Mouse (Mus musculus): Measurements from ENCODE around the gene Hist1h2ah. TPM values are rescaled to one million over a fixed set of nuclear protein-coding genes. Genes with fewer than 3 reads are reported as not detected.

Hist1h2ah gene
- polyA plus RNA-seq, 1 experiment from 2014 or later, result 6.8 TPM

- no peaks in the 10 kb centered on the region for H3K36me3 ChIP-seq (ENCODE audit: control insufficient read depth, insufficient read depth, low read length)
- ATAC-seq (ENCODE audit: insufficient number of reproducible peaks, insufficient read depth, low FRiP score, low read depth), result no peak
- peaks cover 56% of the 10 kb centered on the region for H3K27me3 ChIP-seq (ENCODE audit: control insufficient read depth, insufficient read depth, low read length)
- H3K4me1 ChIP-seq (ENCODE audit: control insufficient read depth in 2 of 2, insufficient read depth in 2 of 2, low read length in 2 of 2), result peaks cover 7 to 18% of the 10 kb centered on the region in 2 experiments; a peak in 3 of 4 replicates
- peak overlapping the region; percentile 44 to 49 for H3K4me3 ChIP-seq (ENCODE audit: control insufficient read depth in 1 of 2, insufficient read depth in 1 of 2, low read depth in 1 of 2, low read length in 2 of 2)
- H3K4me2 ChIP-seq (ENCODE audit: low read length), result peak overlapping the region; percentile 77
- no peaks in the 10 kb centered on the region for H3K9me3 ChIP-seq (ENCODE audit: control insufficient read depth, low read length)
- WGBS, result 1% methylated on average over 13 of the region's 13 CpGs
- H3K27ac ChIP-seq (replicated peaks in 1 of 2; ENCODE audit: control insufficient read depth in 1 of 2, insufficient read depth in 1 of 2, low read depth in 2 of 2, low read length in 2 of 2), result no peak overlapping the region
- H3K9ac ChIP-seq (ENCODE audit: low read length), result no peak overlapping the region
Observed at GRCm38 (mm10) chr13:21996840-21997185, 38.6 kb downstream of the Hist1h2ah start.

DNA sequence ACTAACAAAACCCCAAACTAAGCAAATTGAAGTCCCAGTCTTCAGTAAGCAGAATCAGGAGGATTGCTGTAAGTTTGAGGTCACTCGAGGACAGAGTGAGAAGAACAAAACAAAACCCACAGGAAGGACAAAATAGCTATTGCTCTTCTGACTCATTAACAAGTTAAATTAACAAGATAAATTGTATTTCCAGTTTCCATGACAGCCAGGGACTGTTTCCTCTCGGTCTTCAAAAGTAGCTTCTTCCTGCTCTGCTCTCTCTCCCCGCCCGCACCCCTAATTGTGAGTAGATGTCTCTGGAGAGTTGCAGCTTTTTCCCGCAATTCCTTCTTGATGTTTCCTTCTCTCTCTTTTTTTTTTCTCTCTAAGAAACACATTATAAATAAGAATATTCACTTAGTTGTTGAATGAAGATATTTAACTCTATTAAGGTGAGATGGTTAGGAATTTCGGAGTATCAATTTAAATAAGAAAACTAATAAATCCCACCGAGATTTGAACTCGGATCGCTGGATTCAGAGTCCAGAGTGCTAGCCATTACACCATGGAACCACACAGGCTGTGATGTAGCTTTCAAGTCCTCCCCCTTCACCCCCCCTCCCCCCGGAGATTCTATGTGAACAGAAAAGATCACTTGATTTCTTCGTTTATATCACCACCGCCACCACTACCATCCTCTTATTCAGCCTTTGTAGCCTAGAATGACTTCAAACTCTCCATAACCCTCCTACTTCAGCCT is 39.1 kb downstream of the Hist1h2ah start:
- Histone ChIP-seq H3K27me3 (ENCODE audit: control insufficient read depth, insufficient read depth, low read length) (peaks cover 51% of the 10 kb centered on the region), H3K4me2 (ENCODE audit: low read length) (peak overlapping the region; percentile 77), H3K36me3 (ENCODE audit: control insufficient read depth, insufficient read depth, low read length) (no peaks in the 10 kb centered on the region), H3K27ac (replicated peaks in 1 of 2; ENCODE audit: control insufficient read depth in 1 of 2, insufficient read depth in 1 of 2, low read depth in 2 of 2, low read length in 2 of 2) (no peak overlapping the region), H3K4me3 (ENCODE audit: control insufficient read depth in 1 of 2, insufficient read depth in 1 of 2, low read depth in 1 of 2, low read length in 2 of 2) (peak overlapping the region; percentile 44 to 49), H3K4me1 (ENCODE audit: control insufficient read depth in 2 of 2, insufficient read depth in 2 of 2, low read length in 2 of 2) (peaks cover 7 to 18% of the 10 kb centered on the region in 2 experiments; a peak in 3 of 4 replicates), H3K9ac (ENCODE audit: low read length) (no peak overlapping the region), H3K9me3 (ENCODE audit: control insufficient read depth, low read length) (0 out of 2 replicates have a peak, but pooled peaks cover 2% of the 10 kb centered on the region)
- no peak for ATAC-seq (ENCODE audit: insufficient number of reproducible peaks, insufficient read depth, low FRiP score, low read depth)
- 5% methylated on average over 12 of the region's 12 CpGs for WGBS

DNA sequence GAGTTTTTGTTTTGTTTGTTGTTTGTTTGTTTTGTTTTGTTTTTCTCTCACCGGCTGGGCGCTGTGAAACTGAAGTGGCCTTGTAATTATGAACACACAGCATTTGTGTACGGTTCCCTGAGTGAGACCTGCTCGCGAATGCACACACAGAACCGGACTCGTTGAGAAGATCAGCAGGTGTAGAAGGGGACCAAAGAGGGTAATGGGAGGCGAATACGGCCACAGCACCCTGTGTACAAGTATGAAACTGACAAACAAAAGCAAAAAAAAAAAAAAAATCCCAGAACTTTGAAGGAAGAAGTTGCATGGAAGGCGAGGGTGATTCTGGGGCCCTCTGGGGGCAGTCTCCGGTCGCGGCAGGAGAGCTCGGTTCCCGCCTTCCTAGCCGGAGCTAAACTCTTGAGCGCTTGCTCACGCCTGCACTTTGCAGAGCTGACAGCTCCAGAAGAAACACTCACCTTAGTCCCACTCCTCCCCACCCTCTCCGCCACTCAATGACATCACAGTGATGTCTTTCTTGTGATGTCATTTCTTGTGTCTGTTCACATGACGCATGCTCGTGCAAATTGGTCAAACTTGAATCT is 39.9 kb downstream of the Hist1h2ah start:
- Histone ChIP-seq H3K27ac (replicated peaks in 1 of 2; ENCODE audit: control insufficient read depth in 1 of 2, insufficient read depth in 1 of 2, low read depth in 2 of 2, low read length in 2 of 2) (no peak overlapping the region), H3K9ac (ENCODE audit: low read length) (peak overlapping the region; percentile 63), H3K4me3 (ENCODE audit: control insufficient read depth in 1 of 2, insufficient read depth in 1 of 2, low read depth in 1 of 2, low read length in 2 of 2) (peak overlapping the region; percentile 41 to 49), H3K4me2 (ENCODE audit: low read length) (peak overlapping the region; percentile 77), H3K36me3 (ENCODE audit: control insufficient read depth, insufficient read depth, low read length) (no peaks in the 10 kb centered on the region), H3K9me3 (ENCODE audit: control insufficient read depth, low read length) (peaks cover 7% of the 10 kb centered on the region; the same call in 1 of the 2 replicates), H3K27me3 (ENCODE audit: control insufficient read depth, insufficient read depth, low read length) (peaks cover 43% of the 10 kb centered on the region), H3K4me1 (ENCODE audit: control insufficient read depth in 2 of 2, insufficient read depth in 2 of 2, low read length in 2 of 2) (peaks cover 7 to 18% of the 10 kb centered on the region in 2 experiments; a peak in 3 of 4 replicates)
- WGBS, result under 1% methylated on average over 21 of the region's 21 CpGs
- ATAC-seq (ENCODE audit: insufficient number of reproducible peaks, insufficient read depth, low FRiP score, low read depth), result peak; percentile 66; the same call in 1 of the 2 replicates

DNA sequence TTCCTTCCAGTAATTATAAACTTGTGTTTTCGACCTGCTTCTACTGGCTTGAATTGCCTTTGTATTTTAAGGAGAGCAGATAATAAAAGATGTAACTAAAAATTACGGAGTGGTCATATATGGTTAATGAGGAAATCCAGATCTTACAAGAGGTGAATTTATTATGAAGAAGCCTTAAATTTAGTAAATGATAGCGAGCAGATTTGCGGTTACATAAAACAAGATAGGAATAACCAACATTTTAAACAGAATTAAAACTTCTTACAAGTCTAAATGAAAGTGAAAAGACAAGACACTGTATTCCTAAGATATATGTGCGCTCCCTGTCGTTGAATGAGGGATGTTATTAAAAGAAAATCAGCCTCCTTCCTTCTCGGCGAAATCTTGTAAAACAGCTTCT is 40.5 kb downstream of the Hist1h2ah start:
- H3K4me1 ChIP-seq (ENCODE audit: control insufficient read depth in 2 of 2, insufficient read depth in 2 of 2, low read length in 2 of 2), result peaks cover 7 to 18% of the 10 kb centered on the region in 2 experiments; a peak in 3 of 4 replicates
- H3K9me3 ChIP-seq (ENCODE audit: control insufficient read depth, low read length), result peaks cover 7% of the 10 kb centered on the region; the same call in 1 of the 2 replicates
- H3K4me3 ChIP-seq (ENCODE audit: control insufficient read depth in 1 of 2, insufficient read depth in 1 of 2, low read depth in 1 of 2, low read length in 2 of 2), result peak overlapping the region; percentile 41 to 49
- peak overlapping the region; percentile 77 for H3K4me2 ChIP-seq (ENCODE audit: low read length)
- peaks cover 37% of the 10 kb centered on the region for H3K27me3 ChIP-seq (ENCODE audit: control insufficient read depth, insufficient read depth, low read length)
- no peaks in the 10 kb centered on the region for H3K36me3 ChIP-seq (ENCODE audit: control insufficient read depth, insufficient read depth, low read length)
- H3K27ac ChIP-seq (replicated peaks in 1 of 2; ENCODE audit: control insufficient read depth in 1 of 2, insufficient read depth in 1 of 2, low read depth in 2 of 2, low read length in 2 of 2), result no peak overlapping the region
- no peak for ATAC-seq (ENCODE audit: insufficient number of reproducible peaks, insufficient read depth, low FRiP score, low read depth)
- 5% methylated on average over 8 of the region's 8 CpGs for WGBS
- peak overlapping the region; percentile 63 for H3K9ac ChIP-seq (ENCODE audit: low read length)

DNA sequence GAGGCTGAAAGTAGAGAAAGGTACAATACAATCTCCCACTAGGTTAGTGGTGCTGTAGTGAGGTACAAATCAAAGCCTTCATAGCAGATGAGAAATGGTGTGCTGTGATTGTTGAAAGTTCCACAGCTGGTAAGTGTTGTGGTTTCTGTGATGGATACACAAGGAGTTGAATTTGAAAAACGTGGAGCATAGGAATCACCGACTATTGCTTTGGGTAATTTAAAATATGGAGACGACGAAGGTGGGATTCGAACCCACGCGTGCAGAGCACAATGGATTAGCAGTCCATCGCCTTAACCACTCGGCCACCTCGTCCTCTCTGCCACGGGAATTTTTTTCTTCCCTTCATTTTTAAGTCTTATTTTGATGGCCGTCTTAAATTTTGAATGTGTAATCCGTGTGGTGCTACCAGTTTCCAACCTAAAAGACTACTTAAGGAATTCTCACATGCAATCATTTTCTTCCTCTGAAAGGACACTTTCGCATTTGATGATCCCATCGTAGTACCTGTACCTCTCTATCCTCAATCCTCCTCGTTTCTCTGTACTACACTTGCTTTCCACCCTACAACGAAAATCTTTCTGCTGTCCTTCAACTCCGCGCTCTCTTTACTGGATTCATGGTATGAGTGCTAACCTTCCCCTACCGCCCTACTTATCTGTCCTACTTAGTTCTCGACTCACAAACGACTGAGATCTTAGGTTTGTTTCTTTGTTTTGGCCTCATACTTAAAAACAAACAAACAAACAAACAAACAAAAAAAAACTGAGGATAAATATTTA is 41.2 kb downstream of the Hist1h2ah start:
- Histone ChIP-seq H3K36me3 (ENCODE audit: control insufficient read depth, insufficient read depth, low read length) (no peaks in the 10 kb centered on the region), H3K9ac (ENCODE audit: low read length) (peak overlapping the region; percentile 21; the same call in 1 of the 2 replicates), H3K4me1 (ENCODE audit: control insufficient read depth in 2 of 2, insufficient read depth in 2 of 2, low read length in 2 of 2) (peaks cover 7 to 18% of the 10 kb centered on the region in 2 experiments; a peak in 3 of 4 replicates), H3K9me3 (ENCODE audit: control insufficient read depth, low read length) (peaks cover 7% of the 10 kb centered on the region; the same call in 1 of the 2 replicates), H3K27ac (replicated peaks in 1 of 2; ENCODE audit: control insufficient read depth in 1 of 2, insufficient read depth in 1 of 2, low read depth in 2 of 2, low read length in 2 of 2) (no peak overlapping the region; a peak in 1 of 4 replicates), H3K4me2 (ENCODE audit: low read length) (peak overlapping the region; percentile 77), H3K4me3 (ENCODE audit: control insufficient read depth in 1 of 2, insufficient read depth in 1 of 2, low read depth in 1 of 2, low read length in 2 of 2) (peak overlapping the region in 1 of 2 experiments; percentile 49; a peak in 3 of 4 replicates), H3K27me3 (ENCODE audit: control insufficient read depth, insufficient read depth, low read length) (peaks cover 30% of the 10 kb centered on the region)
- ATAC-seq (ENCODE audit: insufficient number of reproducible peaks, insufficient read depth, low FRiP score, low read depth), result no peak
- WGBS, result 2% methylated on average over 22 of the region's 22 CpGs

DNA sequence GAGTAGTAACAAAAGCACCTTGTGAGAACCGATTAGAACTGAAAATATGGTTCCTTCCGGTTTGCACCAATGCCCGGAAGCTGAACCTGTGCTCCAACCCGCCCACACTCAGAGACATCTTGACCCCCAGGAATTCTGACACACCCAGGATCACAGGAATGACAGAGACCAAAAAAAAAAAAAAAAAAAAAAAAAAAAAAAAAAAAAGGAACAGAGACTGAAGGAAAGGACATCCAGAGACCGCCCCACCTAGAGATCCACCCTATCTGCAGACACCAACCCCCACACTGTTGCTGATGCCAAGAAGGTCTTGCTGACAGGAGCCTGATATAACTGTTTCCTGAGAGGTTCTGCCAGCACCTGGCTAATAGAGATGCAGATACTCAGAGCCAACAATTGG is 42.8 kb downstream of the Hist1h2ah start:
- Histone ChIP-seq H3K36me3 (ENCODE audit: control insufficient read depth, insufficient read depth, low read length) (no peaks in the 10 kb centered on the region), H3K4me1 (ENCODE audit: control insufficient read depth in 2 of 2, insufficient read depth in 2 of 2, low read length in 2 of 2) (peaks cover 7 to 16% of the 10 kb centered on the region in 2 experiments; a peak in 3 of 4 replicates), H3K4me2 (ENCODE audit: low read length) (no peak overlapping the region), H3K9me3 (ENCODE audit: control insufficient read depth, low read length) (peaks cover 7% of the 10 kb centered on the region; the same call in 1 of the 2 replicates), H3K27me3 (ENCODE audit: control insufficient read depth, insufficient read depth, low read length) (peaks cover 19% of the 10 kb centered on the region), H3K4me3 (ENCODE audit: control insufficient read depth in 1 of 2, insufficient read depth in 1 of 2, low read depth in 1 of 2, low read length in 2 of 2) (no peak overlapping the region), H3K27ac (replicated peaks in 1 of 2; ENCODE audit: control insufficient read depth in 1 of 2, insufficient read depth in 1 of 2, low read depth in 2 of 2, low read length in 2 of 2) (no peak overlapping the region), H3K9ac (ENCODE audit: low read length) (no peak overlapping the region)
- 74% methylated on average over 5 of the region's 5 CpGs for WGBS
- no peak for ATAC-seq (ENCODE audit: insufficient number of reproducible peaks, insufficient read depth, low FRiP score, low read depth)

Data from heart, embryonic 14.5 days (tissue).